Mouse (Mus musculus) CH12.LX (cell line): Measurements from ENCODE around the gene Ptprk.

Source experiments
- BHLHE40 ChIP-seq: IDR thresholded peaks from 2 replicates; pipeline ENCODE4 v1.6.1; 2011; ENCODE audit warnings: mild to moderate bottlenecking, low read depth, low read length, improper control_type of control experiment
- CTCF ChIP-seq, 2 experiments: IDR thresholded peaks in 1 of 2; conservative IDR thresholded peaks in 1 of 2; 2 replicates each; pipeline ENCODE4 v1.5.1; 2011 to 2012; ENCODE audit warnings: low read depth in 2 of 2, low read length in 2 of 2, improper control_type of control experiment in 1 of 2, inconsistent platforms in 1 of 2, mild to moderate bottlenecking in 1 of 2, moderate library complexity in 1 of 2
- NELFE ChIP-seq: IDR thresholded peaks from 2 replicates; pipeline ENCODE4 v1.6.1; 2011; ENCODE audit warnings: low read depth, low read length, improper control_type of control experiment
- NRF1 ChIP-seq: IDR thresholded peaks from 2 replicates; pipeline ENCODE4 v1.6.1; 2014; ENCODE audit warnings: low read depth, mild to moderate bottlenecking, inconsistent platforms, low read length, improper control_type of control experiment, moderate library complexity
- POLR2AphosphoS2 ChIP-seq: IDR thresholded peaks from 2 replicates; pipeline ENCODE4 v1.6.1; 2011; ENCODE audit warnings: low read depth, low read length, improper control_type of control experiment
- USF2 ChIP-seq: conservative IDR thresholded peaks from 2 replicates; pipeline ENCODE4 v1.6.1; 2011; ENCODE audit warnings: low read depth, low read length, improper control_type of control experiment

DNA sequence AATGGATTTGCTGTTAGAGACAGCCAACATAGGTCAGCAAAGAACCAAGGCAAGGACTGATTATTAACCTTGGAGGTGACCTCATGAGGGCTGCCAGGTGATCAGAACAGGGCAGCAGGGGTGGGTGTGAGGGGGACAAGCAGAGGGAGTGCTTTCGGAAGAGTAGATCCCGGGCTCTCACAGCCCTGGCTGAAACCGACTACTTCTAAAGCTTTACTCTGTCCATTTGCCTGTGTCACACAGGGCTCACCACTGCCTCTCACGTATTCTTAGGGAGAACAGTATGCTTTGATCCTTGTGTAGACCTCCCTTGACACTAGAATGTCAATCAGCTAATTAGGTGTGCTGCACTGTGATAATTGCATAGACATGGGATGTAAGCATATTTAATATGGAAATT lies 63.8 kb downstream of the Ptprk start:
- no peak for TF ChIP-seq CTCF (conservative IDR thresholded peaks at IDR 0.05 in 1 of 2, IDR thresholded peaks at IDR 0.05 in 1 of 2; ENCODE audit: low read depth in 2 of 2, low read length in 2 of 2)
- TF ChIP-seq NRF1 = no peak
- TF ChIP-seq BHLHE40 = no peak
- TF ChIP-seq POLR2AphosphoS2 = no peak
- no peak for TF ChIP-seq USF2
- no peak for TF ChIP-seq NELFE
